Mouse (Mus musculus): ENCODE measurements around the gene Dnaaf5.

Gene Dnaaf5

GRCm38 (mm10) chr5:139141326-139141725 is 8.7 kb upstream of the Dnaaf5 start:
- no peak for DNase-seq (ENCODE audit: low read depth, low spot score)

- DNase-seq (ENCODE audit: low read depth, low spot score): no peak
These were observed 6.1 kb upstream of the Dnaaf5 start for GRCm38 (mm10) chr5:139143890-139144289.

DNA sequence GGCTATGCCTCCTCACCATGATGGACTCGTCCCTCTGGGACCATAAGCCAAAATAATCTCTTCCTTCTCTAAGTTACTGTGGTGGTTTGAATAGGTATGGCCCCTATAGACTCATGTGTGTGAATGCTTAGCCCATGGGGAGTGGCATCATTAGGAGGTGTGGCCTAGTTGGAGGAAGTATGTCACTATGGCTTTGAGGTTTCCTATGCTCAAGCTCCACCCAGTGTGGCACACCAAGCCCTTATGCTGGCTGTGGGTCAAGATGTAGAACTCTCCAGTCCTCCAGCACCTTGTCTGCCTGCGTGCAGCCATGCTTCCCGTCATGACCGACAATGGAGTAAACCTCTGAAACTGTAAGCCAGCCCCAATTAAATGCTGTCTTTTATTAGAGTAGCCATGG is 4.3 kb upstream of the Dnaaf5 start:
- DNase-seq (ENCODE audit: low read depth, low spot score): no peak

GRCm38 (mm10) chr5:139146476-139147075 is 3.4 kb upstream of the Dnaaf5 start:
- no peak for DNase-seq (ENCODE audit: low read depth, low spot score)

DNA sequence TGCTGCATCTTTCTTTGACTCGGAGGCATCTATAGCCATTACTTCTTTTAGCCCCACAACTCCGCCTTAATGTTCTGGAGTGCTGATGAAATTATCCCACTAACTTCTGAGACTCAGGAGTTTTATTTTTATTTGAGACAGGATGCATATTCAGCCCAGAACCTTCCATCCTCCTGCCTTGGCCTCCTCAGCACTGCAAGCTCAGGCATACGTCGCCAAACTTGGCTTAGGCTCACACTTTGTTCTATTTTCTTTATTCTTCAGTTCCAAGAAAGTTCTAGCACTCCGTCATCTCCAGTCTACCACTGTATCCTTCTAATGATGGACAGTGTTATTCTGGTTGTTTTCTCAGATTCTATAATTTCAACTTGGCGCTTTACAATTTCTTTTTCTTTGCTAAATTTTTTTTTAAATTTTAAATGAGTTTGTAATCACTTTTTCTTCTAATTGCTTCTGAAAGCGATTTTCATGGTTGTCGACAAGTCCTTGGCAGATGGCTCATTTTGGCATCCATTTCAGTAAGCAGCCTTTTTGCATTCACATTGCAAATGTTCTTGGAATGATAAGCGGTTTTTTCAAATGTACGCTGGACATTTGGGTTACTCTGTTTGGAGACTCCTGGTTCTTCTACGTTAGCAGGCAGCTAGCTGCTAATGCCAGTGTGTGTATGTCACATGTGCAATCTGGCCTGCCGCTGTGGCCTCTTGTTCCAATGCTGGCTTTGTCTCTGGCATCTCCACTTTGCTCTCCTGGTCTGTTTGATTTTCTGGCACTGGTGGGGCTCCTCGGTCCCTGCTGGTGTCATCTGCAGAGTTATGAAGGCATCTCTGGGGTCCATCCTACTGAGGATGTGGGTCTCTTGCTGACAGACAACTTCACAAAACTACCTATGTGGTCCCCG is 2.6 kb upstream of the Dnaaf5 start:
- DNase-seq (ENCODE audit: low read depth, low spot score): no peak

GRCm38 (mm10) chr5:139149006-139149672 is 884 bp upstream of the Dnaaf5 start:
- DNase-seq (ENCODE audit: low read depth, low spot score): no peak

GRCm38 (mm10) chr5:139150603-139151031 is 594 bp downstream of the Dnaaf5 start:
- DNase-seq (ENCODE audit: low read depth, low spot score): peak; percentile 22

GRCm38 (mm10) chr5:139160899-139161298 is 10.9 kb downstream of the Dnaaf5 start:
- DNase-seq (ENCODE audit: low read depth, low spot score): no peak

GRCm38 (mm10) chr5:139161632-139162031 is 11.6 kb downstream of the Dnaaf5 start:
- DNase-seq (ENCODE audit: low read depth, low spot score): no peak

- no peak for DNase-seq (ENCODE audit: low read depth, low spot score)
These were observed 16.8 kb downstream of the Dnaaf5 start for GRCm38 (mm10) chr5:139166781-139167361.

- no peak for DNase-seq (ENCODE audit: low read depth, low spot score)
These were observed 17.5 kb downstream of the Dnaaf5 start for GRCm38 (mm10) chr5:139167548-139167947.

DNA sequence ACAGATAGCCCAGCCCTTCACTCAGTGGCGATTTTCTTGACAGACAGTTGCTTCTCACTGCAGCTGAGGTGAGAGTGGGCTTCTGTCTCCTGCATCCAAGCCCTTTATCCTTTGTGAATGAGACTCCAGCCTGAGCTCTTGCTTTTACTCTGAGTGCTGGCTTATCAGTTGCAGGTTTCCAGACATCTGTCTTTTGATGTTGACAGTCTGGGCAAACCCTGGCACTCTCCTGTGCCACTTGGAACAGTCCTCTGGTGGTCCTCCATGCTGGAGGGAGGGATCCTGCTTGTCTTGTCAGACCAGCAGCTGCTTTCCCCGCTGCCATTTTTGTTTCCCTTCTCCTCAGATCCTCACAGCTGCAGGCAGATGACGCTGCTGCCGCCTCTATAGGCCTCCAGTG is 21.9 kb downstream of the Dnaaf5 start:
- DNase-seq (ENCODE audit: low read depth, low spot score): no peak

DNA sequence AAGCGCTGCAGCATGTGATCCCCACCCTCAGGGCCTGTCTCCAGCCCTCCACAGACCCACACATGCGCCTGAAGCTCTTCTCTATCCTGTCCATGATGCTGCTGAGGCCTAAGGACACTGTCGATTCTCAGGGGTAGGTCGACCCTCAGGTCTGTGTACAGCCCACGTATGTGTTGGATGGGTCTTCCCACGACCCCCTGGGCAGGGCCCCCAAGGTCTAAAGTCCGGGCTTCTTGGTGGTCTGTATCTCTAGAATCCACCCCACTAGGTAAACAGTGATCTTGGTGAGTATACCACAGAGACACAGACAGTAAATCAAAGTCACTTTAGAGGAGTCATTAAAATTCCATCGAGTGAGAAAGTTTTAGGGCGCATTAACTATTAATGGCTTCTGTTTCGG is 24.1 kb downstream of the Dnaaf5 start:
- DNase-seq (ENCODE audit: low read depth, low spot score): no peak

DNA sequence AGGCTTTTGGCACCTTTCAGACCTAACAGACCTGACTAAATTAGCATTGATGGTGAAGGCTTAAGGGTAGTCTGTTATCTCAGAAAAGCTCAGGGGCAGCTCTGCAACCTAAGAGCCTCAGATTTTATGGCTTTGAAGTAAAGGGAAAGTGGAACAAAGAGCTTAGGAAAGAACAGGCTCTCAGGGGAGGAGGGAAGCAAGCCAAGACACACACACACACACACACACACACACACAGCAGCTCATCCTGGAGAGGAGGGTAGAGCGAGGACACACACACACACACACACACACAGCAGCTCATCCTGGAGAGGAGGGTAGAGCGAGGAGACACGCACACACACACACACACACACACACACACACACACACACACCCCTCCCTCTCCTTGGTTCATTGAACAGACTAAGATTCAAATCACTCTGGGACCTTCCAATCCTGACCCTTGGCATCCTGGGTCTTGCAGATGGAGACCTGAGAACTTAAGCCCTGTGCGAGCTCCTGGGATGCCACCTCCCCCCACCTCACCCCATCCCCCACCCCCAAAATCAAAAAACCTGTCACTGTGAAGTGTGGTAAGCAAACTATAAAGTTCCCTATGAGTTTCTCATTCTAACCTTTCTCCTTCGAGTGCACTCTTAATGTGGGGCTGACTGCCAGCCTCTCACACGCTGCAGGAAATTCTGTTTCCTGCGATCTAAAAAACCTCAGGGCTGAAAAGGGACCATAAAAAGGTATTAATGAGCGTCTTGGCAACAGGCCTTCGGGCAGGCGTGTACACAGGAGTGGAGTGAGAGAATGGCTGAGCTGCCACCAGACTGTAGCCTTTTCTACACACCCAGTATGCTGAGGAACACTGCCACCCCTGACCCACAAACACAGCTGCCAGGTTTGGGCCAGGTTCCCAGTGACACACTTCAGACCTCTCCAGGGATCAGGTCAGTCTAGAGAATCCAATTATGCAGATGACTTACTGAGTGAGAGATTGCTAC is 24.8 kb downstream of the Dnaaf5 start:
- no peak for DNase-seq (ENCODE audit: low read depth, low spot score)

DNA sequence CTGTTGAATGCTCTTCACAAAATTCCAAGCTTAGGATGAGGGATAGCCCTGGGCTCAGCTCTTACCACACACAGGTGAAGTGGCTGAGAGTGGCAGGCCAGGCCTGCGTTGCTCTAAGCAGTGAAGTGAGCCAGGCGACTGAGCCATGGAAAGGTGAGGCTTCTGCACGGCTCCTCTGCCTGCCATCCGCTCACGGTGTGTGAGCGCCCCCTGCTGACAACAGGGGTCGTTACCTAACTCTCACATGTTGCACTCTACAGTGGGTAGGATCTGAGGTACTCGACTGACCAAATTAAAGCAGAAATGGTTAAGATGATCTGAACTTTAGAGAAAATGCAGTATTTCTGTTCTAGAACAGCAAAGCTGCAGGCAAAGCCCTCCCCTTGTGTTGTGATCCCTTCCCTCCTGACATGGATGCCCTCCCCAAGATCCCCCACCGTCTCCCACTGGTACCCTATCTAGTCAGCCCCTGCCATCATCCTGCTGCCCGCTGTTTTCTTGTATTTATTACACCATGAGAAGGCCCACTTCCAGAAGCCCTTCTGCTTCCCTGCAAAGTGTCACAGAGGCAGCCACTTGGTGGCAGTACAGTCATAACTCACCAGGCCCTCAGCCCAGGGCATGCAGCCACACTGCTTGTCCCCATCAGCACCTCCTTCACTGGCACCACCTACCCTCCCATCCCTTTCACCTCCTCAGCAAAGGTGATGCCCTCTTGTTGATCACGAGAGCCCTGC is 29.0 kb downstream of the Dnaaf5 start:
- peak; percentile 58 for DNase-seq (ENCODE audit: low read depth, low spot score)

DNA sequence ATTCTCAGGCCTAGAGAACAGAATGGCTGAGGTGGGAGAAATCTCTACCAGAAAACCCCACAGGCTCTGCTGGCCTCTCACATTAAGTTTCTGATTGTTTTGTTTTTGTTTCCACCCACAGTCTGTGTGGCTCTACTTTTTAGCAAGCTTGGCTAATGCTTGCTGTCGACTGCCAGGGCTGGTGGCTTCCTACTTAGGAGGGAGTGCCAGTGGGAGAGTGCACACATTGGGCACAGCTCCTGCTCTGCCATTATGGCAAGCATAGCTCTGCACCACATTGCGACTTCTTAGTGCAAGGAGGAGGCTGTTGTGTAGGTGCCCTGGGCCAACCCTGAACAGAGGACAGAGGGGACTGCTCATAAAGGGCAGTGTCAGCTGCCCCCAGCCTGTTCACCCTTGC is 33.1 kb downstream of the Dnaaf5 start:
- DNase-seq (ENCODE audit: low read depth, low spot score): no peak

- no peak for DNase-seq (ENCODE audit: low read depth, low spot score)
These were observed 33.6 kb downstream of the Dnaaf5 start for GRCm38 (mm10) chr5:139183601-139184000.

- no peak for DNase-seq (ENCODE audit: low read depth, low spot score)
These were observed 34.9 kb downstream of the Dnaaf5 start for GRCm38 (mm10) chr5:139184897-139185296.

- no peak for DNase-seq (ENCODE audit: low read depth, low spot score)
These were observed 39.7 kb downstream of the Dnaaf5 start for GRCm38 (mm10) chr5:139189726-139190125.

GRCm38 (mm10) chr5:139190958-139191357 is 40.9 kb downstream of the Dnaaf5 start:
- no peak for DNase-seq (ENCODE audit: low read depth, low spot score)

Data from c-Kit-negative CD71-positive TER-119-positive erythroid progenitor cells, embryonic 14.5 days (primary cell).